Comparison of ENCODE assay signal across 8 mouse cellular contexts in genomic region chr14:30826174-30827140, GRCm38 (mm10). TPM values are rescaled to one million over a fixed set of nuclear protein-coding genes. Genes with fewer than 3 reads are reported as not detected.
DNase-seq lines count a peak whose midpoint lies in the region; ATAC-seq and TF ChIP-seq lines count a peak whose summit lies in the region.

No protein-coding gene starts in this region.

- peak overlapping the region; percentile 86 for H3K9ac ChIP-seq in forebrain, embryonic 11.5 days (ENCODE audit: low read length)
- peak overlapping the region; percentile 71 for H3K9ac ChIP-seq in limb, embryonic 15.5 days

- H3K27me3 ChIP-seq in erythroblast, embryonic 14.5 days (ENCODE audit: control insufficient read depth): no peaks in the 10 kb centered on the region
- no peaks in the 10 kb centered on the region for H3K27me3 ChIP-seq in C2C12 (ENCODE audit: control insufficient read depth, insufficient read depth, insufficient read length)
- no peaks in the 10 kb centered on the region for H3K27me3 ChIP-seq in forebrain, embryonic 11.5 days (ENCODE audit: control insufficient read depth, insufficient read depth, low read length)
- no peaks in the 10 kb centered on the region for H3K27me3 ChIP-seq in limb, embryonic 15.5 days
- H3K27me3 ChIP-seq in small intestine, adult 2 months (ENCODE audit: control insufficient read depth, insufficient read depth, low read length): no peaks in the 10 kb centered on the region

- 19% methylated on average over 17 of the region's 17 CpGs for WGBS in forebrain, embryonic 11.5 days
- WGBS in limb, embryonic 15.5 days: 19% methylated on average over 17 of the region's 17 CpGs
- 20% methylated on average over 17 of the region's 17 CpGs for WGBS in small intestine, adult 2 months

- H3K79me2 ChIP-seq in C2C12 (ENCODE audit: control insufficient read depth, insufficient read depth): peaks cover 56% of the 10 kb centered on the region

- H3K4me3 ChIP-seq in erythroblast, embryonic 14.5 days (replicated peaks): peak overlapping the region; percentile 70
- peak overlapping the region; percentile 63 for H3K4me3 ChIP-seq in C2C12 (ENCODE audit: insufficient read depth, poor library complexity, severe bottlenecking)
- peak overlapping the region; percentile 81 for H3K4me3 ChIP-seq in forebrain, embryonic 11.5 days (ENCODE audit: low read depth, low read length)
- H3K4me3 ChIP-seq in limb, embryonic 15.5 days: peak overlapping the region; percentile 95
- H3K4me3 ChIP-seq in small intestine, adult 2 months (ENCODE audit: low read depth, low read length): peak overlapping the region; percentile 80

- H3K79me3 ChIP-seq in C2C12 (ENCODE audit: low read depth): peaks cover 13% of the 10 kb centered on the region

- H3K27ac ChIP-seq in forebrain, embryonic 11.5 days (ENCODE audit: low read depth, low read length): no peak overlapping the region
- H3K27ac ChIP-seq in limb, embryonic 15.5 days: peak overlapping the region; percentile 87; the same call in 1 of the 2 replicates
- no peak overlapping the region for H3K27ac ChIP-seq in small intestine, adult 2 months (ENCODE audit: insufficient read depth, low read depth, low read length)

- H3K9me3 ChIP-seq in erythroblast, embryonic 14.5 days (ENCODE audit: control insufficient read depth, low read length): no peaks in the 10 kb centered on the region
- no peaks in the 10 kb centered on the region for H3K9me3 ChIP-seq in forebrain, embryonic 11.5 days (ENCODE audit: control insufficient read depth, low read length)
- no peaks in the 10 kb centered on the region for H3K9me3 ChIP-seq in limb, embryonic 15.5 days

- ATAC-seq in erythroblast, adult 5-6 weeks (replicated peaks; ENCODE audit: low FRiP score, poor library complexity, severe bottlenecking): no peak
- peak; percentile 43 for ATAC-seq in forebrain, embryonic 11.5 days (replicated peaks; ENCODE audit: low FRiP score)
- no peak for ATAC-seq in limb, embryonic 15.5 days (ENCODE audit: insufficient number of reproducible peaks, low FRiP score, low TSS enrichment, low read depth)

- no peak for TF ChIP-seq CTCF in C2C12 (IDR thresholded peaks at IDR 0.05; ENCODE audit: control insufficient read depth, insufficient read depth, insufficient read length)
- no peak for TF ChIP-seq CTCF in small intestine, adult 2 months (IDR thresholded peaks at IDR 0.05; ENCODE audit: extremely low read depth, insufficient read length, insufficient replicate concordance, low read depth, low read length)

- peak overlapping the region; percentile 73 for H3K4me2 ChIP-seq in forebrain, embryonic 11.5 days (ENCODE audit: low read depth, low read length, severe bottlenecking)
- peak overlapping the region; percentile 71 for H3K4me2 ChIP-seq in limb, embryonic 15.5 days

- peaks cover 58% of the 10 kb centered on the region for H3K4me1 ChIP-seq in erythroblast, embryonic 14.5 days (ENCODE audit: control insufficient read depth)
- H3K4me1 ChIP-seq in forebrain, embryonic 11.5 days (replicated peaks; ENCODE audit: control insufficient read depth, insufficient read depth, low read length): peaks cover 7% of the 10 kb centered on the region; the same call in 1 of the 2 replicates
- peaks cover 41% of the 10 kb centered on the region for H3K4me1 ChIP-seq in limb, embryonic 15.5 days
- peaks cover 2% of the 10 kb centered on the region; the same call in 1 of the 2 replicates for H3K4me1 ChIP-seq in small intestine, adult 2 months (ENCODE audit: control insufficient read depth, insufficient read depth, insufficient read length, low read length)

- peak; percentile 54 for DNase-seq in forebrain, embryonic 11.5 days (ENCODE audit: low spot score)
- DNase-seq in layer of hippocampus, postnatal 36 days: no peak
- DNase-seq in ovary, postnatal 14 days (ENCODE audit: low spot score): no peak

- TF ChIP-seq POLR2A in small intestine, adult 2 months (IDR thresholded peaks at IDR 0.05; ENCODE audit: low read depth, low read length): no peak

- peaks cover 10% of the 10 kb centered on the region for H3K36me3 ChIP-seq in erythroblast, embryonic 14.5 days (ENCODE audit: control insufficient read depth)
- H3K36me3 ChIP-seq in C2C12 (ENCODE audit: control insufficient read depth, insufficient read depth): no peaks in the 10 kb centered on the region
- H3K36me3 ChIP-seq in forebrain, embryonic 11.5 days (ENCODE audit: control insufficient read depth, insufficient read depth, low read length): no peaks in the 10 kb centered on the region
- H3K36me3 ChIP-seq in limb, embryonic 15.5 days: no peaks in the 10 kb centered on the region
- H3K36me3 ChIP-seq in small intestine, adult 2 months (ENCODE audit: control insufficient read depth, insufficient read depth, low read length): no peaks in the 10 kb centered on the region

- peak overlapping the region; percentile 96 for H3ac ChIP-seq in C2C12 (ENCODE audit: control insufficient read depth, insufficient read length, low read depth)

TF ChIP-seq in C2C12, 6 proteins besides CTCF, POLR2A, EP300 and RAD21:
- no peak for TF ChIP-seq MYOG (IDR thresholded peaks at IDR 0.05; ENCODE audit: control insufficient read depth, extremely low read depth, insufficient read length)
- no peak for TF ChIP-seq FOSL1 (IDR thresholded peaks at IDR 0.05; ENCODE audit: insufficient read depth, low read length, poor library complexity, severe bottlenecking)
- TF ChIP-seq MYOD1 (IDR thresholded peaks at IDR 0.05; ENCODE audit: control insufficient read depth, insufficient read length, low read depth): no peak
- no peak for TF ChIP-seq MAX (IDR thresholded peaks at IDR 0.05)
- no peak for TF ChIP-seq CEBPB (IDR thresholded peaks at IDR 0.05; ENCODE audit: low read depth)
- TF ChIP-seq USF1 (IDR thresholded peaks at IDR 0.05; ENCODE audit: low read depth): no peak

RNA-seq across cellular contexts. Expression of gene Tmem110, which starts 1.1 kb away (rescaled TPM):
- polyA plus RNA-seq in erythroblast, embryonic 14.5 days (2012): 2.3 and 2.8 TPM in 2 replicates
- total RNA-seq in erythroblast, adult 5-6 weeks (2015; ENCODE audit: low replicate concordance): 2.1 and 11.3 TPM in 2 replicates
- total RNA-seq in erythroblast, adult 5-6 weeks (2017; ENCODE audit: low replicate concordance): 0.98 and 2.2 TPM in 2 replicates
- polyA plus RNA-seq in C2C12 (2012; fragmentation: generic; extraction: Trizol): 15.7 TPM
- polyA plus RNA-seq in forebrain, embryonic 11.5 days (2014; fragmentation: Nextera tagmentation; extraction: Ambion mirVana): 24.2 and 24.7 TPM in 2 replicates
- 22.0 and 27.9 TPM in 2 replicates for polyA plus RNA-seq in limb, embryonic 15.5 days (2015; fragmentation: Nextera tagmentation; extraction: Ambion mirVana)
- polyA plus RNA-seq in small intestine, adult 2 months (2012; rRNA removed): 7.1 and 11.2 TPM in 2 replicates
- total RNA-seq in layer of hippocampus, postnatal 36 days (2021): 10 to 100 TPM; 19.7 to 23.9 TPM

RNA-seq across cellular contexts. Expression of gene Mustn1, which starts 52.5 kb away (rescaled TPM):
- 0.03 TPM in 1 of 2 replicates, not detected in the other for polyA plus RNA-seq in erythroblast, embryonic 14.5 days (2012)
- 1.3 TPM in 1 of 2 replicates, not detected in the other for total RNA-seq in erythroblast, adult 5-6 weeks (2015; ENCODE audit: low replicate concordance)
- not detected in 2 replicates for total RNA-seq in erythroblast, adult 5-6 weeks (2017; ENCODE audit: low replicate concordance)
- 10.3 TPM for polyA plus RNA-seq in C2C12 (2012; fragmentation: generic; extraction: Trizol)
- polyA plus RNA-seq in forebrain, embryonic 11.5 days (2014; fragmentation: Nextera tagmentation; extraction: Ambion mirVana): 0.51 TPM in 2 replicates
- 20.0 and 42.6 TPM in 2 replicates for polyA plus RNA-seq in limb, embryonic 15.5 days (2015; fragmentation: Nextera tagmentation; extraction: Ambion mirVana)
- 12.9 and 22.9 TPM in 2 replicates for polyA plus RNA-seq in small intestine, adult 2 months (2012; rRNA removed)
- 1 to 10 TPM; 2.2 to 2.7 TPM for total RNA-seq in layer of hippocampus, postnatal 36 days (2021)

RNA-seq across cellular contexts. Expression of gene Itih4, which starts 59.8 kb away (rescaled TPM):
- polyA plus RNA-seq in erythroblast, embryonic 14.5 days (2012): 0.02 TPM in 1 of 2 replicates, not detected in the other
- total RNA-seq in erythroblast, adult 5-6 weeks (2015; ENCODE audit: low replicate concordance): not detected in 2 replicates
- not detected in 2 replicates for total RNA-seq in erythroblast, adult 5-6 weeks (2017; ENCODE audit: low replicate concordance)
- polyA plus RNA-seq in C2C12 (2012; fragmentation: generic; extraction: Trizol): 0.11 TPM
- polyA plus RNA-seq in forebrain, embryonic 11.5 days (2014; fragmentation: Nextera tagmentation; extraction: Ambion mirVana): not detected in 2 replicates
- 0.09 and 0.28 TPM in 2 replicates for polyA plus RNA-seq in limb, embryonic 15.5 days (2015; fragmentation: Nextera tagmentation; extraction: Ambion mirVana)
- 3.8 TPM in 1 of 2 replicates, not detected in the other for polyA plus RNA-seq in small intestine, adult 2 months (2012; rRNA removed)
- not detected for total RNA-seq in layer of hippocampus, postnatal 36 days (2021)
